12 mouse cellular contexts compared by ENCODE assay signal in genomic region chr3:69596116-69596515, GRCm38 (mm10).
"Had no signal": no experiment of that assay in that cellular context is flagged by ENCODE, and none has a peak within 500 bp of the region (broad histone marks: within the 10 kb centered on the region; RNA-seq: fewer than 3 reads in every experiment).

No protein-coding gene starts in this region.

- H3K36me3 ChIP-seq: liver, embryonic 15.5 days had no signal

- H3K27me3 ChIP-seq: limb, embryonic 13.5 days; neural tube, embryonic 15.5 days had no signal

- H3K9ac ChIP-seq: limb, embryonic 13.5 days; liver, embryonic 15.5 days; neural tube, embryonic 15.5 days had no signal

- H3K4me2 ChIP-seq: limb, embryonic 13.5 days; liver, embryonic 15.5 days had no signal

- H3K4me1 ChIP-seq: liver, embryonic 15.5 days had no signal

- H3K9me3 ChIP-seq: limb, embryonic 13.5 days; liver, embryonic 15.5 days; neural tube, embryonic 15.5 days had no signal

- ATAC-seq: lung, postnatal 0 days had no signal

- H3K4me3 ChIP-seq: limb, embryonic 13.5 days; liver, embryonic 15.5 days; neural tube, embryonic 15.5 days had no signal

- DNase-seq: kidney, adult 8-10 months; kidney, postnatal 25 days; left cerebral cortex, postnatal 4 days; lung, adult 2 months; lung, postnatal 36 days; right cerebral cortex, adult 18-20 months; right cerebral cortex, postnatal 25 days; thymus, postnatal 36 days had no signal

- H3K27ac ChIP-seq: limb, embryonic 13.5 days; liver, embryonic 15.5 days; neural tube, embryonic 15.5 days had no signal
